Mouse (Mus musculus) megakaryocyte, embryonic 14.5 days (primary cell): ENCODE data around the gene Abhd17b. TPM values are rescaled to one million over a fixed set of nuclear protein-coding genes. Genes with fewer than 3 reads are reported as not detected.
A peak's percentile ranks its signal among the peaks of the same experiment; 100 is the strongest.

Experiments
- H3K27me3 ChIP-seq: replicated peaks from 2 replicates; pipeline ENCODE3; 2012; ENCODE audit warnings: inconsistent platforms
- H3K36me3 ChIP-seq: replicated peaks from 2 replicates; pipeline ENCODE3; 2012; ENCODE audit warnings: low read length, inconsistent platforms, mixed read lengths
- H3K4me1 ChIP-seq: 2 replicates; pipeline ENCODE4 v1.6.1; 2012; ENCODE audit warnings: inconsistent platforms
- H3K4me3 ChIP-seq: replicated peaks from 2 replicates; pipeline ENCODE3; 2012; ENCODE audit warnings: moderate library complexity, mild to moderate bottlenecking, inconsistent platforms
- H3K9me3 ChIP-seq: 2 replicates; pipeline ENCODE4 v1.6.1; 2012; ENCODE audit warnings: inconsistent platforms
- FLI1 ChIP-seq: IDR thresholded peaks from 2 replicates; pipeline ENCODE4 v1.6.1; 2012; ENCODE audit warnings: low read length, inconsistent platforms, mixed read lengths
- GATA1 ChIP-seq: IDR thresholded peaks from 3 replicates; pipeline ENCODE4 v1.6.1; 2012; ENCODE audit warnings: mixed read lengths, low read length, inconsistent platforms, borderline replicate concordance
- polyA plus RNA-seq: library from polyadenylated mRNA; stranded (reverse); fragments of >175 nt; gene quantifications from 2 replicates; pipeline ENCODE4 v1.2.3, GENCODE M21; 2012; ENCODE audit warnings: low replicate concordance; ENCODE audit not compliant: insufficient read depth

The Abhd17b gene
- 2.5 and 10.1 TPM in 2 replicates for polyA plus RNA-seq

DNA sequence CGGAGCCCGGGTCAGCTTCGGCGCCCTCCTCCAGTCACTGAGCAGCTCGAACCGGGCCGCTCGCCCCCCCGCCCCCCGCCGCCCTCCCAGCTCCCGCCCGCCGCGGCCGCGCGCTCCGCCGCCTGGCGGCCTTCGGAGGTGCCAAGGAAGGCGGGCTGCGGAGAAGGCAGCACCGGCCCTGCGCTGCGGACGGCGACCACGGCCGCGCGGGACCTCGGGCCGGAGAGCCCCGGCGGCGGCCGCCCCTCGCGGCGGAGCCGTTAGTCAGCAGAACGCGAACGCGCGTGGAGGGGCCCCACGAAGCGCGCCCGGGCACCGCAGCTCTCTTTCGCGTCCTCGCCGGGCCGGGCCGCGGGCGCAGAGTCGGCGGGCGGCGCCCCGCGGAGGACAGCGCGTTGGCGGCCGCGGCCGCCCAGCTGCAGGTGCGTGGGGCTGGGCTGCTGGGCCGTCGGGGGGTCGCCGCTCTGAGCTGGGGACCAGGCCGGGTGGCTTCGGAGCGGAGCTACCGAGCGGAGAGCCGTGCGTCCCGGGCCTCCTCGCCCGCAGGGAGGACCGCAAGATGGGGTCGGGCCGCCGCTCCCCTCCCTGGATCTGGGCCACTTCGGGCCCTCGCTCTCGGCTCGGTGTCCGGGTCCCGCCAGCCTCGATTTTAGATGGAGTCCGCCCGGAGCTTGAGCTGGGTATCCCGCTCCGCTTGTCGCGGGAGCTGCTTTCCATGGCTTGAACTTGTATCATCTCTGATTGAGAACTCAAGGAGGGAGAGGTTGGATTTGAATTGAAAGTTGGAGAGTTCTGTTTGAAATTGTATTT lies at the start of gene Abhd17b:
TSS of gene Abhd17b (plus strand) at position 14 of the 810 bp plus-strand sequence.
- Histone ChIP-seq H3K4me1 (peaks cover 75% of the 10 kb centered on the region), H3K4me3 (peak within 1 kb of the TSS; percentile 96), H3K36me3 (peaks cover 29% of the 10 kb centered on the region), H3K9me3 (no peaks in the 10 kb centered on the region), H3K27me3 (no peaks in the 10 kb centered on the region)
- TF ChIP-seq FLI1 (no peak), GATA1 (no peak)

DNA sequence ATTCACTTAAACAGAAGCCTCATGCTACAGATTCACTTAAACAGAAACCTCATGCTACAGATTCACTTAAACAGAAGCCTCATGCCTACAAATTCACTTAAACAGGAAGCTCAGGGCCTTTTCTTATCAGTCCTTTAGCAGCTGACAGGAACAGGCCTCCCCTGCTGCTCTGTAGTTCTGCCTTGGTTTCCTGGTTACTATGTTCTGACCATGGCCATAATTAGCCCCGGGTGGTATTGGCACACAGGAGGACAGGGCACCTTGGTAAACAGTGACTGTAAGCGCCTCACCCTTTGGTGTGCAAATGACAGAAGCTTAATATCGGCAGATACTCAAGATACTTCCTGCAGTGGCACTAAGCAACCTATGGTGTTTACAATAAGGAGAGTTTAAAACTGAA lies 49.1 kb upstream of the Abhd17b start:
- no peaks in the 10 kb centered on the region for H3K9me3 ChIP-seq
- H3K27me3 ChIP-seq = no peaks in the 10 kb centered on the region
- TF ChIP-seq GATA1 (no peak), FLI1 (no peak)
- peak overlapping the region; percentile 70 for H3K4me3 ChIP-seq
- peaks cover 42% of the 10 kb centered on the region for H3K4me1 ChIP-seq
- H3K36me3 ChIP-seq = peaks cover 13% of the 10 kb centered on the region

DNA sequence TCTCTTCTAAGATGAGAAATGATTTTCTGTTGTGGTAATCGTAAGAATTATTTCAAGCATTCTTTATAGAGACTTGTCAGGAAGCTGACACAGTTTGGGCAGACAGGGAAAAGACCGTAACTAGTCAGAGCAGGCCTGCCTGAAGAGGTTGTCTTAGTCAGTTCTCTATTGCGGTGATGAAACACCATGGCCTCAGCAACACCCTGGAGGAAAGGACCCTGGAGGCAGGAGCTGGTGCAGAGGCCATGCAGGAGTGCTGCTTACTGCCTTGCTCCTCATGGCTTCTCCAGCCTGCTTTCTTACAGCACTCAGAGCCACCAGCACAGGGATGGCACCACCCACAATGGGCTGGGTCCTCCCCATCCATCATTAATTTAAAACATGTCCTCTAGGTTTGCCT lies 47.7 kb upstream of the Abhd17b start:
- Histone ChIP-seq H3K27me3 (no peaks in the 10 kb centered on the region), H3K36me3 (peaks cover 23% of the 10 kb centered on the region), H3K9me3 (no peaks in the 10 kb centered on the region), H3K4me1 (peaks cover 43% of the 10 kb centered on the region), H3K4me3 (no peak overlapping the region)
- no peak for TF ChIP-seq FLI1
- TF ChIP-seq GATA1 = no peak

DNA sequence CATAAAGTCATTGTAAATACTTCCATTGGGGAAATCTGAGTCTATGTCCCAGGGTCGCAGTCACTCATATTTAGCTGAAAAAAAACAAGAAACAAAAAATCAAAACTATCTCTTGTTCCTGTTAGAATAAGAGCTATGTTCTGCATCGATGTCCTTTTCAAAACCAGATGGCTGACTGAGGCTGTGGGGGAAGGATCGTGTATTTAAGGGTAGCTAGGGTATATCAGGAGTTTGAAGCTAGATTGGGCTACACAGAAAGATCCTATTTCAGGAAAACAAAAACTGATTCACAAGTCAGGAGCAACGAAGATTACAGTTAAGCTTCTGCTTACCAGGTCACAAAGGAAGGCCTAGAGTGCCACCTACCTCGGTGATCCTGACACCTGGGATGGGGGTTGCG lies 42.7 kb upstream of the Abhd17b start:
- H3K4me1 ChIP-seq = peaks cover 53% of the 10 kb centered on the region
- H3K27me3 ChIP-seq = no peaks in the 10 kb centered on the region
- no peak overlapping the region for H3K4me3 ChIP-seq
- H3K36me3 ChIP-seq = peaks cover 13% of the 10 kb centered on the region
- no peaks in the 10 kb centered on the region for H3K9me3 ChIP-seq
- TF ChIP-seq GATA1 = no peak
- no peak for TF ChIP-seq FLI1

DNA sequence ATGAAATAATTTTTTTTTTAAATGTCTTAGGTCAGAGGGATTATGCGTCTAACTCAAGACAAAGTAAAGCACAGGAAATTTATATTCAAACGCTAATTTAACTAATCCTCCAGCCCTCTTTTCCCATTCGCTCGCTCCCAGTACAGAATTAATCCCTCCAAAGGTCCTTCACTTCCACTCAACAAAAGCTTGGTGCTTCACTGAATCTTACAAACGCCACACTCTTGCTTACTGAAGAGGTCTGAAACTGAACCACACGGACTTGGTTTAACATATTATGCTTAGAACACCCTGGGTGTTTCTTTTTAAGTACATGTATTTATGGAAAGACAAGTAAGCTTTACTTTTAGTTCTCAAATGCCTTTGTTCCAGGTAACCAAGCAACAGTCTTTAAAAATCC lies 41.7 kb upstream of the Abhd17b start:
- H3K36me3 ChIP-seq = peaks cover 14% of the 10 kb centered on the region
- TF ChIP-seq GATA1 (no peak), FLI1 (no peak)

DNA sequence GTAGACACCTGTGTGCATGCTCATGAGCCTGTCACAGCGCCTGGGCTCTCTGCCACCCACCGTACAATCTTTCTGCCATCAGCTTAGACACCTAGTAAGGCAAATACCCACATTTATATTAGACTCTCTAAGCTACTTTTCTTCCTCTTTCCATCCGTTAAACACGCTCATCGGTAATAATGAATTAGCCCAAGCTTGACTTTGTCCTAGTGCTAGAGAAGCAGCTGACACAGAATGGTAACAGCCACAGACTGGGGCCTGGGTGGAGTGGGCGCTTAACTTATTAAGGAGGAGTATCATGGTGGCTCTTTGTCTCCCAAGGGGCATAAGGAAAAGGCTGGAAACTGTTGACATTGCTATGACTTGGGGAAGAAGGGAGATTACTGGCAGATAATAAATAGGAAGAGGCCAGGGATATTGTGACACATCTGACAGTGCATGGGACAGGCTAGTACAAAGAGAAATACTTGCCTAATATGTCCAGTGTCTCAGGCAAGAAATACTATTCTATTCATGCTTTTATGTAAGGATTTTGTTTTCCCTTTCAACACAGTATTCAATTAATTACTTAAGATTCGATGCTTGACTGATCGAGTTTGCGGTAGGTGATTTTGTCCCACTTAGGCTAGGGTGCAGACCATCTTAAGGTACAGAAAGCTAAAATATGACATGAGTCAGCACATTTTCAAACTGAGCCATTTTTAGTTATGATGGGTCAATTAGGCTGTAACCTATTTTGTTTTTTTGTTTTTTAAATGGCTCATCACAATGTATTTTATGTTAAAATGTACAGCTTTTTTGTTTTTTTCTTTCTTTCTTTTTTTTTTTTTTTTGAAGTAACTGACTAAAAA lies 41.0 kb upstream of the Abhd17b start:
- no peak for TF ChIP-seq GATA1
- TF ChIP-seq FLI1 = no peak
- no peaks in the 10 kb centered on the region for H3K9me3 ChIP-seq

More for the DNA sequence above, 41.7 kb upstream of the Abhd17b start:
- Histone ChIP-seq H3K27me3 (no peaks in the 10 kb centered on the region), H3K4me3 (no peak overlapping the region), H3K9me3 (no peaks in the 10 kb centered on the region), H3K4me1 (peaks cover 59% of the 10 kb centered on the region)

DNA sequence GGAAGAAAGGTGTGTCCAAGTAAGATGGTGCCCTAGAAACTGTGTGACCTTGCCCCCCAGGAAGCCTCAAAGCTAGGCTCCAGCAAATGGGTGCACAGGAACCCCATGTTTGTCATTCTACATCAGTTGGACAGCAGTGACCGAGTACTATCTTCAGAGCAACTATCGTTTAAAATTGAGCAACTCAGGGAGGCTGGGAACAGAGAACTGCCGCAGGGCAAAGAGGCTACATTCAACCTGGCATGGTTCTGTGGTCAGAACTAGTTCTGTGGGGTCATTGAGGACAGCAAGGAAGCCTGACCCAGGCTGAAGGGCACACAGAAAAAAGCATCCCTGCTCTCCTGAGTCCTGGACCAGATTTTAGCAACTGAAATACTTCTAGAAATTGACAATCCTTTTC lies 37.2 kb upstream of the Abhd17b start:
- H3K9me3 ChIP-seq = no peaks in the 10 kb centered on the region

More for the DNA sequence above, 41.0 kb upstream of the Abhd17b start:
- no peak overlapping the region for H3K4me3 ChIP-seq
- H3K27me3 ChIP-seq = no peaks in the 10 kb centered on the region
- H3K36me3 ChIP-seq = peaks cover 15% of the 10 kb centered on the region
- H3K4me1 ChIP-seq = peaks cover 63% of the 10 kb centered on the region

DNA sequence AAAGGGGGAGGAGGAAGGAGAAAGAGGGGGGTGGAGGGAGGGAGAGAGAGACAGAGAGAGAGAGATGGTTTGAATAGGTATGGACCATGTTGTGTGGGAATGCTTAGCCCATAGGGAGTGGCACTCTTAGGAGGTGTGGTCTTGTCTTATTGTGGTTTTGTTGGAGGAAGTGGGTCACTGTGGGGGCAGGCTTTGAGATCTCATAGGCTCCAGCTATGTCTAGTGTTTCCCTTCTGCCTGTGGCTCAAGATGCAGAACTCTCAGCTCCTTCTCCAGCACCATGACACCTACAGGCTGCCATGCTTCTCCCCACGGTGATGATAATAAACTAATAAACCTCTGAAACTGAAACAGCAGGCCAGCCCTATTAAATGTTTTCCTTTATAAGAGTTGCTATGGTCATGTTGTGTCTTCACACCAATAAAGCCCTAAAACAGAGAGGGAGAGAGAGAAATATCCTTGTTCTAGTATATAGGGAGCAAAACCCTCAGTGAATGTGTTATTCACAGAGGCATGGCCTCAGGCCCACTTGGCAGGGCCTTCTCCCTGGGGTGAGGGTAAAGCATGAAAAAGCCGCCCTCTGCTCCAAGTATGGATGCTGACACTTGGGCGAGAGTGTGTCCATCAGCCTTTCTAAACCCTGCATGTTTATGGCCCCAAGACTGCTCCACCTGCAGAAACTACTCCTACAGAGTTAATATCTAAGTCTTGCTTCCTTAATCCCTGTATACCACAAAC lies 29.4 kb upstream of the Abhd17b start:
- Histone ChIP-seq H3K27me3 (no peaks in the 10 kb centered on the region), H3K36me3 (peaks cover 19% of the 10 kb centered on the region), H3K4me3 (peak overlapping the region; percentile 54), H3K4me1 (peaks cover 55% of the 10 kb centered on the region), H3K9me3 (no peaks in the 10 kb centered on the region)
- no peak for TF ChIP-seq FLI1
- TF ChIP-seq GATA1 = no peak

More for the DNA sequence above, 37.2 kb upstream of the Abhd17b start:
- no peak overlapping the region for H3K4me3 ChIP-seq
- no peaks in the 10 kb centered on the region for H3K27me3 ChIP-seq
- H3K36me3 ChIP-seq = peaks cover 15% of the 10 kb centered on the region
- TF ChIP-seq FLI1 = no peak
- no peak for TF ChIP-seq GATA1
- peaks cover 49% of the 10 kb centered on the region for H3K4me1 ChIP-seq

DNA sequence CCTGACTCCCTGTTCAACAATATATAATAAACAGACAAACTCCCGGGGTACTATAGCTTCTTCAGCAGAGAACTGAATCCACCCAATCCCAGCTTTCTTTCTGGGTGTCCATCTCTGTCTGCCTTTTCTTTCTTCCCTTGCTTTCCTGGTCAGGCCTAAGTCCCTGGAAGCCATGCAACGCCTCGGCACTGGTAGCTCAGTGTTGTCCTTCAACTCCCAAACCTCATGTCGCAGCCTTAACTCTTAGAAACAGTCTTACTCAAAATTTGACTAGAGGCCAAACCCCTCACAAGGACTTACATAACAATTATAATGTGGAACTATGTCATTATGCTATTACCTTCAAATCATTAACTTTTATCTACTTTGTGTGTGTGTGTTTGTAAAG lies 28.8 kb upstream of the Abhd17b start:
- no peaks in the 10 kb centered on the region for H3K9me3 ChIP-seq
- H3K36me3 ChIP-seq = peaks cover 16% of the 10 kb centered on the region
- H3K4me3 ChIP-seq = no peak overlapping the region
- TF ChIP-seq FLI1 (no peak), GATA1 (no peak)
- H3K27me3 ChIP-seq = no peaks in the 10 kb centered on the region
- peaks cover 61% of the 10 kb centered on the region for H3K4me1 ChIP-seq
